Mouse (Mus musculus): ENCODE measurements at regions not wholly inside any gene's neighbourhood (a gene's known extent, or its start where the extent isn't known, plus 50 kb on each side); places are given as distances from the start of the nearest gene placed in this dataset.

GRCm38 (mm10) chr4:40537859-40538258 lies 65.9 kb downstream of the Tmem215 start:
- in situ Hi-C loops (cut with MboI, MseI) = no loop called here

- in situ Hi-C loops (cut with MboI, MseI) = no loop called here
Measured at GRCm38 (mm10) chr4:40543085-40544048, 71.4 kb downstream of the Tmem215 start.

- in situ Hi-C loops (cut with MboI, MseI) = no loop called here
Measured at GRCm38 (mm10) chr4:40544056-40544455, 72.1 kb downstream of the Tmem215 start.

- in situ Hi-C loops (cut with MboI, MseI) = no loop called here
Measured at GRCm38 (mm10) chr4:40544806-40545205, 72.8 kb downstream of the Tmem215 start.

- in situ Hi-C loops (cut with MboI, MseI) = no loop called here
Measured at GRCm38 (mm10) chr4:40545700-40546099, 73.7 kb downstream of the Tmem215 start.

GRCm38 (mm10) chr4:40559824-40560223 lies 87.8 kb downstream of the Tmem215 start:
- in situ Hi-C loops (cut with MboI, MseI) = no loop called here

- in situ Hi-C loops (cut with MboI, MseI) = loop anchor here (5.0 kb wide), 1 partner anchor 59 kb away; no protein-coding TSS in a partner anchor
Measured at GRCm38 (mm10) chr4:40573300-40573699, 101.3 kb downstream of the Tmem215 start.

GRCm38 (mm10) chr4:40575951-40576350 lies 104.0 kb downstream of the Tmem215 start:
- in situ Hi-C loops (cut with MboI, MseI) = loop anchor here (5.0 kb wide), 1 partner anchor 89 kb away; no protein-coding TSS in a partner anchor

GRCm38 (mm10) chr4:40584436-40584835 lies 112.5 kb downstream of the Tmem215 start:
- in situ Hi-C loops (cut with MboI, MseI) = no loop called here

- in situ Hi-C loops (cut with MboI, MseI) = no loop called here
Measured at GRCm38 (mm10) chr4:40584940-40585571, 113.1 kb downstream of the Tmem215 start.

GRCm38 (mm10) chr4:40586045-40586444 lies 114.1 kb downstream of the Tmem215 start:
- in situ Hi-C loops (cut with MboI, MseI) = no loop called here

GRCm38 (mm10) chr4:40587254-40587653 lies 115.3 kb downstream of the Tmem215 start:
- in situ Hi-C loops (cut with MboI, MseI) = no loop called here

GRCm38 (mm10) chr4:40593806-40594205 lies 109.2 kb downstream of the Aptx start:
- in situ Hi-C loops (cut with MboI, MseI) = no loop called here

GRCm38 (mm10) chr4:40625024-40625423 lies 78.0 kb downstream of the Aptx start:
- in situ Hi-C loops (cut with MboI, MseI) = no loop called here

GRCm38 (mm10) chr4:40625911-40626310 lies 77.1 kb downstream of the Aptx start:
- in situ Hi-C loops (cut with MboI, MseI) = no loop called here

Data from regulatory T cell (primary cell).